Mouse (Mus musculus): ENCODE results near the gene Gba2. TPM values are rescaled to one million over a fixed set of nuclear protein-coding genes. Genes with fewer than 3 reads are reported as not detected.
"Not testable (repeated sequence)": the region's sequence is repeated elsewhere in the genome, so short reads cannot be mapped to it uniquely, and the experiment has no call there.

The Gba2 gene
- polyA plus RNA-seq, 1 experiment from 2014 or later = 44.5 TPM

GRCm38 (mm10) chr4:43560976-43561375 is 17.7 kb downstream of the Gba2 start:
- no peak for ATAC-seq
- H3K4me2 ChIP-seq = peak overlapping the region; percentile 80
- H3K9me3 ChIP-seq (replicated peaks) = no peaks in the 10 kb centered on the region
- H3K4me1 ChIP-seq = peaks cover 46% of the 10 kb centered on the region
- H3K27me3 ChIP-seq = no peaks in the 10 kb centered on the region
- 44% methylated on average over 2 of the region's 2 CpGs for WGBS
- H3K27ac ChIP-seq = no peak overlapping the region
- peak overlapping the region; percentile 90 for H3K4me3 ChIP-seq
- H3K9ac ChIP-seq = peak overlapping the region; percentile 95
- H3K36me3 ChIP-seq (ENCODE audit: poor library complexity, severe bottlenecking) = peaks cover 27% of the 10 kb centered on the region

GRCm38 (mm10) chr4:43560243-43560611 is 18.4 kb downstream of the Gba2 start:
- Histone ChIP-seq H3K9me3 (replicated peaks) (no peaks in the 10 kb centered on the region), H3K27ac (no peak overlapping the region), H3K27me3 (no peaks in the 10 kb centered on the region), H3K4me2 (peak overlapping the region; percentile 80), H3K4me1 (peaks cover 46% of the 10 kb centered on the region), H3K9ac (peak overlapping the region; percentile 95), H3K4me3 (peak overlapping the region; percentile 90; the same call in 1 of the 2 replicates), H3K36me3 (ENCODE audit: poor library complexity, severe bottlenecking) (peaks cover 27% of the 10 kb centered on the region)
- WGBS = 70% methylated on average over 4 of the region's 6 CpGs
- ATAC-seq = no peak

GRCm38 (mm10) chr4:43559519-43560242 is 19.0 kb downstream of the Gba2 start:
- Histone ChIP-seq H3K4me3 (peak overlapping the region; percentile 90; the same call in 1 of the 2 replicates), H3K36me3 (ENCODE audit: poor library complexity, severe bottlenecking) (peaks cover 27% of the 10 kb centered on the region), H3K27ac (no peak overlapping the region), H3K4me2 (peak overlapping the region; percentile 80), H3K27me3 (no peaks in the 10 kb centered on the region), H3K4me1 (peaks cover 46% of the 10 kb centered on the region), H3K9me3 (replicated peaks) (no peaks in the 10 kb centered on the region), H3K9ac (peak overlapping the region; percentile 95)
- WGBS = 84% methylated on average over 13 of the region's 13 CpGs
- no peak for ATAC-seq

- peak overlapping the region; percentile 23; the same call in 1 of the 2 replicates for H3K4me2 ChIP-seq
- no peaks in the 10 kb centered on the region for H3K9me3 ChIP-seq (replicated peaks)
- H3K9ac ChIP-seq = peak overlapping the region; percentile 51
- 0 out of 2 replicates have a peak overlapping the region, but pooled peaks have one; percentile 2 for H3K4me3 ChIP-seq
- H3K27me3 ChIP-seq = no peaks in the 10 kb centered on the region
- H3K4me1 ChIP-seq = peaks cover 41% of the 10 kb centered on the region
- peaks cover 31% of the 10 kb centered on the region for H3K36me3 ChIP-seq (ENCODE audit: poor library complexity, severe bottlenecking)
- H3K27ac ChIP-seq = 0 out of 2 replicates have a peak overlapping the region, but pooled peaks have one; percentile 14
- no peak for ATAC-seq
- 39% methylated on average over 13 of the region's 13 CpGs for WGBS
Measured at GRCm38 (mm10) chr4:43558631-43559356, 19.9 kb downstream of the Gba2 start.

GRCm38 (mm10) chr4:43558028-43558630 is 20.5 kb downstream of the Gba2 start:
- no peaks in the 10 kb centered on the region for H3K27me3 ChIP-seq
- H3K36me3 ChIP-seq (ENCODE audit: poor library complexity, severe bottlenecking) = peaks cover 38% of the 10 kb centered on the region
- H3K4me2 ChIP-seq = no peak overlapping the region
- 0 out of 2 replicates have a peak overlapping the region, but pooled peaks have one; percentile 14 for H3K27ac ChIP-seq
- 60% methylated on average over 5 of the region's 5 CpGs for WGBS
- no peak overlapping the region for H3K4me3 ChIP-seq
- no peak for ATAC-seq
- no peaks in the 10 kb centered on the region for H3K9me3 ChIP-seq (replicated peaks)
- H3K4me1 ChIP-seq = peaks cover 34% of the 10 kb centered on the region
- no peak overlapping the region; the same call in 1 of the 2 replicates for H3K9ac ChIP-seq

- whole genome bisulfite sequencing = 97% methylated on average over 7 of the region's 7 CpGs
- Histone ChIP-seq H3K27me3 (no peaks in the 10 kb centered on the region), H3K36me3 (ENCODE audit: poor library complexity, severe bottlenecking) (peaks cover 60% of the 10 kb centered on the region), H3K4me3 (no peak overlapping the region), H3K27ac (no peak overlapping the region), H3K4me1 (peaks cover 25% of the 10 kb centered on the region), H3K9ac (no peak overlapping the region), H3K9me3 (replicated peaks) (no peaks in the 10 kb centered on the region), H3K4me2 (no peak overlapping the region)
- no peak for ATAC-seq
Measured at GRCm38 (mm10) chr4:43555926-43556325, 22.7 kb downstream of the Gba2 start.

GRCm38 (mm10) chr4:43553891-43554290 is 24.8 kb downstream of the Gba2 start:
- Histone ChIP-seq H3K27me3 (no peaks in the 10 kb centered on the region), H3K4me1 (peaks cover 7% of the 10 kb centered on the region), H3K9me3 (replicated peaks) (no peaks in the 10 kb centered on the region), H3K4me2 (no peak overlapping the region), H3K27ac (no peak overlapping the region), H3K9ac (no peak overlapping the region), H3K36me3 (ENCODE audit: poor library complexity, severe bottlenecking) (peaks cover 78% of the 10 kb centered on the region), H3K4me3 (no peak overlapping the region)
- ATAC-seq = no peak

- no peak for ATAC-seq
- H3K27ac ChIP-seq = no peak overlapping the region
- peaks cover 91% of the 10 kb centered on the region for H3K36me3 ChIP-seq (ENCODE audit: poor library complexity, severe bottlenecking)
- no peaks in the 10 kb centered on the region for H3K9me3 ChIP-seq (replicated peaks)
- H3K4me1 ChIP-seq = no peaks in the 10 kb centered on the region
- H3K9ac ChIP-seq = no peak overlapping the region
- WGBS = 96% methylated on average over 5 of the region's 5 CpGs
- H3K4me2 ChIP-seq = no peak overlapping the region
- H3K27me3 ChIP-seq = no peaks in the 10 kb centered on the region
- H3K4me3 ChIP-seq = no peak overlapping the region
Measured at GRCm38 (mm10) chr4:43552437-43552836, 26.2 kb downstream of the Gba2 start.

GRCm38 (mm10) chr4:43551854-43552253 is 26.8 kb downstream of the Gba2 start:
- 92% methylated on average over 6 of the region's 6 CpGs for WGBS
- H3K9me3 ChIP-seq (replicated peaks); H3K4me3 ChIP-seq; ATAC-seq; H3K4me2 ChIP-seq; H3K9ac ChIP-seq; H3K27ac ChIP-seq; H3K27me3 ChIP-seq; H3K4me1 ChIP-seq: not testable (repeated sequence)
- H3K36me3 ChIP-seq (ENCODE audit: poor library complexity, severe bottlenecking) = peaks cover 97% of the 10 kb centered on the region

GRCm38 (mm10) chr4:43549055-43549454 is 29.6 kb downstream of the Gba2 start:
- 88% methylated on average over 12 of the region's 12 CpGs for WGBS
- Histone ChIP-seq H3K4me2 (no peak overlapping the region), H3K27ac (no peak overlapping the region), H3K27me3 (no peaks in the 10 kb centered on the region), H3K9ac (no peak overlapping the region), H3K4me3 (no peak overlapping the region), H3K4me1 (no peaks in the 10 kb centered on the region), H3K9me3 (replicated peaks) (no peaks in the 10 kb centered on the region), H3K36me3 (ENCODE audit: poor library complexity, severe bottlenecking) (peaks cover 100% of the 10 kb centered on the region)
- no peak for ATAC-seq

- ATAC-seq = no peak
- Histone ChIP-seq H3K27me3 (no peaks in the 10 kb centered on the region), H3K4me1 (no peaks in the 10 kb centered on the region), H3K36me3 (ENCODE audit: poor library complexity, severe bottlenecking) (peaks cover 100% of the 10 kb centered on the region), H3K4me3 (no peak overlapping the region), H3K9ac (no peak overlapping the region), H3K9me3 (replicated peaks) (no peaks in the 10 kb centered on the region), H3K27ac (no peak overlapping the region), H3K4me2 (no peak overlapping the region)
- 91% methylated on average over 8 of the region's 8 CpGs for WGBS
Measured at GRCm38 (mm10) chr4:43547160-43547559, 31.5 kb downstream of the Gba2 start.

GRCm38 (mm10) chr4:43546375-43547047 is 32.2 kb downstream of the Gba2 start:
- H3K4me1 ChIP-seq = no peaks in the 10 kb centered on the region
- no peaks in the 10 kb centered on the region for H3K27me3 ChIP-seq
- H3K36me3 ChIP-seq (ENCODE audit: poor library complexity, severe bottlenecking) = peaks cover 100% of the 10 kb centered on the region
- 91% methylated on average over 12 of the region's 12 CpGs for WGBS
- no peaks in the 10 kb centered on the region for H3K9me3 ChIP-seq (replicated peaks)
- no peak overlapping the region for H3K27ac ChIP-seq
- ATAC-seq = no peak
- H3K9ac ChIP-seq = no peak overlapping the region
- no peak overlapping the region for H3K4me3 ChIP-seq
- H3K4me2 ChIP-seq = no peak overlapping the region
